8 mouse cellular contexts compared by ENCODE assay signal in the genomic region with DNA sequence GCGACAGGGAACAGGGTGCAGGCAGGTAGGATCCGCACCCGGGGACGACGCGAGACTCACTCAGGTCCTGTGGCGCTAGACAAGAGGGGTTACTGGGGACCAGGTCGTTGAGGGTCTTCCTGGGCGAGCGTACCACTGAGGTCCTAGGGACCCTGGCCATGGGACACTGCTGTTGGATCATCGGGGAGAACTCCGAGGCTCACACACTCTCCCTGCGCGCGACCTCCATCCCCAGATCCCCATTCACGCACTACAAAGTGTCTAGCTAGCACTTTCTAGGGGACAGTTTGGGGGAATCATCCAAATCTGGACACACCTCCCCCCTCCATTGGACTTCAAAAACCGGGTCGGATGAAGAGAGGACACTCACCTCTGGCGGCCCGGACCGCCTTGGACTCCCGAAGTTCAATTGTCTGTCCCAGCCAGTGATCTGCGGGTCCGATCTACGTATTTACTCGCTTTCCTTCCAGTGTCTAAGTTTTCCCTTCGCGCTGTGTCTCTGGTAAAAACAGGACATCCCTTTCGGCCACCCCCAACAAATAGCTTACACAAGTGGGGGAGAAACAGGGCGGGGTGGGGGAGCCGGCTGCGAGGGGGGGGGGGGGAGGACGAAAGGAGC. TPM values are rescaled to one million over a fixed set of nuclear protein-coding genes. Genes with fewer than 3 reads are reported as not detected.
DNase-seq lines count a peak whose midpoint lies in the region; ATAC-seq and TF ChIP-seq lines count a peak whose summit lies in the region.

No protein-coding gene starts in this region.

- ATAC-seq in heart, embryonic 13.5 days (ENCODE audit: extremely low read depth, insufficient number of reproducible peaks, low FRiP score, low TSS enrichment): no peak
- peak; percentile 53; the same call in 1 of the 2 replicates for ATAC-seq in embryonic facial prominence, embryonic 12.5 days (ENCODE audit: insufficient number of reproducible peaks, insufficient read depth, low FRiP score, low TSS enrichment)
- no peak for ATAC-seq in liver, embryonic 14.5 days (ENCODE audit: insufficient read depth)
- ATAC-seq in stomach, embryonic 16.5 days (ENCODE audit: insufficient read depth, low FRiP score): peak; percentile 2; the same call in 1 of the 2 replicates

- WGBS in heart, embryonic 13.5 days: 0% methylated on average over 31 of the region's 33 CpGs
- under 1% methylated on average over 32 of the region's 33 CpGs for WGBS in embryonic facial prominence, embryonic 12.5 days
- WGBS in hindbrain, embryonic 10.5 days: under 1% methylated on average over 32 of the region's 33 CpGs
- 1% methylated on average over 32 of the region's 33 CpGs for WGBS in liver, embryonic 14.5 days (ENCODE audit: insufficient replicate concordance)
- under 1% methylated on average over 31 of the region's 33 CpGs for WGBS in stomach, embryonic 16.5 days

- no peak for TF ChIP-seq EP300 in liver, embryonic 14.5 days (IDR thresholded peaks at IDR 0.05; ENCODE audit: low read depth)

- peak overlapping the region; percentile 72 for H3K4me2 ChIP-seq in heart, embryonic 13.5 days
- H3K4me2 ChIP-seq in embryonic facial prominence, embryonic 12.5 days (replicated peaks): peak overlapping the region; percentile 67
- H3K4me2 ChIP-seq in liver, embryonic 14.5 days (ENCODE audit: low read depth): peak overlapping the region; percentile 53
- H3K4me2 ChIP-seq in stomach, embryonic 16.5 days (ENCODE audit: low read depth, low read length): peak overlapping the region; percentile 96

- in situ Hi-C loops in ES-E14 (cut with MboI; ENCODE audit: low sequenced_read_pairs in 2 of 2, unreplicated experiment in 2 of 2): loop anchor here in 1 of 2 experiments (25.0 kb wide), 1 partner anchor 537 kb away; a partner anchor contains a TSS

- H3K36me3 ChIP-seq in heart, embryonic 13.5 days: no peaks in the 10 kb centered on the region
- H3K36me3 ChIP-seq in ES-E14 (ENCODE audit: control insufficient read depth, insufficient read depth, low read length, poor library complexity, severe bottlenecking): no peaks in the 10 kb centered on the region
- no peaks in the 10 kb centered on the region for H3K36me3 ChIP-seq in embryonic facial prominence, embryonic 12.5 days
- no peaks in the 10 kb centered on the region for H3K36me3 ChIP-seq in hindbrain, embryonic 10.5 days
- no peaks in the 10 kb centered on the region for H3K36me3 ChIP-seq in liver, embryonic 14.5 days (replicated peaks; ENCODE audit: control insufficient read depth, insufficient read depth, low read depth)
- H3K36me3 ChIP-seq in stomach, embryonic 16.5 days (ENCODE audit: control insufficient read depth, insufficient read depth, low read length): no peaks in the 10 kb centered on the region

- no peaks in the 10 kb centered on the region for H3K9me3 ChIP-seq in heart, embryonic 13.5 days
- H3K9me3 ChIP-seq in ES-E14 (ENCODE audit: control insufficient read depth, insufficient read depth, low read depth, low read length): no peaks in the 10 kb centered on the region
- H3K9me3 ChIP-seq in embryonic facial prominence, embryonic 12.5 days: no peaks in the 10 kb centered on the region
- H3K9me3 ChIP-seq in hindbrain, embryonic 10.5 days: no peaks in the 10 kb centered on the region
- no peaks in the 10 kb centered on the region for H3K9me3 ChIP-seq in liver, embryonic 14.5 days (ENCODE audit: control insufficient read depth, low read length)
- H3K9me3 ChIP-seq in stomach, embryonic 16.5 days (replicated peaks; ENCODE audit: control insufficient read depth, low read length): no peaks in the 10 kb centered on the region

- peaks cover 21% of the 10 kb centered on the region for H3K4me1 ChIP-seq in heart, embryonic 13.5 days
- 0 out of 4 replicates have a peak, but pooled peaks cover 0 to 2% of the 10 kb centered on the region in 2 experiments for H3K4me1 ChIP-seq in ES-E14 (ENCODE audit: control insufficient read depth in 2 of 2, insufficient read depth in 2 of 2, low read length in 2 of 2, poor library complexity in 1 of 2)
- peaks cover 7% of the 10 kb centered on the region; the same call in 1 of the 2 replicates for H3K4me1 ChIP-seq in embryonic facial prominence, embryonic 12.5 days
- H3K4me1 ChIP-seq in hindbrain, embryonic 10.5 days (replicated peaks): peaks cover 36% of the 10 kb centered on the region
- no peaks in the 10 kb centered on the region for H3K4me1 ChIP-seq in liver, embryonic 14.5 days (replicated peaks; ENCODE audit: control insufficient read depth in 2 of 2, insufficient read depth in 2 of 2, low read length in 1 of 2)
- peaks cover 12% of the 10 kb centered on the region for H3K4me1 ChIP-seq in stomach, embryonic 16.5 days (ENCODE audit: control insufficient read depth, insufficient read depth, low read length)

- H3K27me3 ChIP-seq in heart, embryonic 13.5 days (replicated peaks): peaks cover 30% of the 10 kb centered on the region
- no peaks in the 10 kb centered on the region for H3K27me3 ChIP-seq in embryonic facial prominence, embryonic 12.5 days
- H3K27me3 ChIP-seq in hindbrain, embryonic 10.5 days (ENCODE audit: insufficient read depth, poor library complexity, severe bottlenecking): peaks cover 22% of the 10 kb centered on the region
- peaks cover 44% of the 10 kb centered on the region for H3K27me3 ChIP-seq in liver, embryonic 14.5 days (ENCODE audit: control insufficient read depth, insufficient read depth, low read length)
- H3K27me3 ChIP-seq in stomach, embryonic 16.5 days (ENCODE audit: control insufficient read depth, insufficient read depth, low read length): peaks cover 23% of the 10 kb centered on the region

- H3K9ac ChIP-seq in heart, embryonic 13.5 days: peak overlapping the region; percentile 81
- no peak overlapping the region for H3K9ac ChIP-seq in ES-E14 (ENCODE audit: insufficient read depth, low read depth, low read length, poor library complexity, severe bottlenecking)
- H3K9ac ChIP-seq in embryonic facial prominence, embryonic 12.5 days: peak overlapping the region; percentile 85
- no peak overlapping the region for H3K9ac ChIP-seq in liver, embryonic 14.5 days (replicated peaks)
- H3K9ac ChIP-seq in stomach, embryonic 16.5 days (ENCODE audit: low read length): peak overlapping the region; percentile 71

- peak overlapping the region; percentile 59 for H3K27ac ChIP-seq in heart, embryonic 13.5 days (replicated peaks)
- no peak overlapping the region for H3K27ac ChIP-seq in ES-E14 (ENCODE audit: insufficient read depth, low read depth, low read length, poor library complexity, severe bottlenecking)
- peak overlapping the region; percentile 93 for H3K27ac ChIP-seq in embryonic facial prominence, embryonic 12.5 days
- H3K27ac ChIP-seq in hindbrain, embryonic 10.5 days: peak overlapping the region; percentile 96
- H3K27ac ChIP-seq in liver, embryonic 14.5 days: no peak overlapping the region
- no peak overlapping the region for H3K27ac ChIP-seq in stomach, embryonic 16.5 days (ENCODE audit: low read length)

- TF ChIP-seq CTCF in liver, embryonic 14.5 days (IDR thresholded peaks at IDR 0.05; ENCODE audit: low read depth): no peak

- no peak for DNase-seq in heart, adult 11 months
- peak; percentile 27 for DNase-seq in ES-E14 (ENCODE audit: low read depth, low spot score)
- no peak for DNase-seq in hindbrain, embryonic 10.5 days (ENCODE audit: low spot score)
- no peak for DNase-seq in liver, embryonic 14.5 days (ENCODE audit: low read depth in 3 of 3, low spot score in 3 of 3)
- no peak for DNase-seq in thymus, postnatal 36 days

- peak overlapping the region; percentile 68 for H3K4me3 ChIP-seq in heart, embryonic 13.5 days
- H3K4me3 ChIP-seq in ES-E14 (ENCODE audit: insufficient read depth in 1 of 2, low read depth in 1 of 2, low read length in 2 of 2, poor library complexity in 1 of 2, severe bottlenecking in 1 of 2): peak overlapping the region; percentile 61 to 72
- H3K4me3 ChIP-seq in embryonic facial prominence, embryonic 12.5 days: peak overlapping the region; percentile 69
- peak overlapping the region; percentile 81 for H3K4me3 ChIP-seq in hindbrain, embryonic 10.5 days
- H3K4me3 ChIP-seq in liver, embryonic 14.5 days (ENCODE audit: insufficient read depth in 1 of 2, low read depth in 2 of 2, low read length in 2 of 2): peak overlapping the region; percentile 7 to 45
- peak overlapping the region; percentile 62 for H3K4me3 ChIP-seq in stomach, embryonic 16.5 days (replicated peaks; ENCODE audit: low read length)

TF ChIP-seq in ES-E14, 5 proteins besides CTCF, POLR2A, EP300 and RAD21:
- no peak for TF ChIP-seq ZC3H11A (IDR thresholded peaks at IDR 0.05; ENCODE audit: borderline replicate concordance, low read depth, low read length)
- peak; percentile 72 for TF ChIP-seq MAFK (IDR thresholded peaks at IDR 0.05; ENCODE audit: insufficient read depth, low read depth, low read length)
- TF ChIP-seq CHD2 (IDR thresholded peaks at IDR 0.05; ENCODE audit: low read depth, low read length): no peak

RNA-seq across cellular contexts. Expression of a gene that starts 1.1 kb away (rescaled TPM):
- 0.75 and 1.0 TPM in 2 replicates for polyA plus RNA-seq in heart, embryonic 13.5 days (2015; fragmentation: Nextera tagmentation; extraction: Ambion mirVana)
- total RNA-seq in ES-E14 (2012; rRNA removed): 0.37 and 1.5 TPM in 2 replicates
- polyA plus RNA-seq in embryonic facial prominence, embryonic 12.5 days (2016; fragmentation: Nextera tagmentation; extraction: Ambion mirVana): 15.4 and 17.9 TPM in 2 replicates
- 3.6 and 5.5 TPM in 2 replicates for polyA plus RNA-seq in hindbrain, embryonic 10.5 days (2016; fragmentation: Nextera tagmentation; extraction: Ambion mirVana)
- polyA plus RNA-seq in liver, embryonic 14.5 days (2012; rRNA removed): 0.15 and 0.19 TPM in 2 replicates
- 0.13 and 0.35 TPM in 2 replicates for polyA plus RNA-seq in liver, embryonic 14.5 days (2014; fragmentation: Nextera tagmentation; extraction: Ambion mirVana)
- 0.97 and 1.3 TPM in 2 replicates for polyA plus RNA-seq in stomach, embryonic 16.5 days (2015; fragmentation: Nextera tagmentation; extraction: Ambion mirVana)

Comparison
In these comparisons a context has a peak if more than half of its experiments do, and no peak if none do; other contexts are left out.
1. ATAC-seq: peak in embryonic facial prominence, embryonic 12.5 days (single experiment) and stomach, embryonic 16.5 days (single experiment); none in heart, embryonic 13.5 days (single experiment) and liver, embryonic 14.5 days (single experiment).
2. H3K27ac ChIP-seq: peak in heart, embryonic 13.5 days (single experiment), embryonic facial prominence, embryonic 12.5 days (single experiment) and hindbrain, embryonic 10.5 days (single experiment); none in ES-E14 (single experiment), liver, embryonic 14.5 days (single experiment) and stomach, embryonic 16.5 days (single experiment).
3. H3K4me3 ChIP-seq: peak in every context shown above with its lines; median percentile 81 in hindbrain, embryonic 10.5 days; 69 in embryonic facial prominence, embryonic 12.5 days; 68 in heart, embryonic 13.5 days; 66 in ES-E14; 62 in stomach, embryonic 16.5 days; 26 in liver, embryonic 14.5 days.
4. H3K9ac ChIP-seq: peak in heart, embryonic 13.5 days (single experiment), embryonic facial prominence, embryonic 12.5 days (single experiment) and stomach, embryonic 16.5 days (single experiment); none in ES-E14 (single experiment) and liver, embryonic 14.5 days (single experiment).
5. Peak in every context shown above with its lines, with median percentiles within 50 percentile points of each other: H3K4me2 ChIP-seq.